Mouse (Mus musculus) forebrain, embryonic 11.5 days (tissue): ENCODE measurements around the gene Afg1l. TPM values are rescaled to one million over a fixed set of nuclear protein-coding genes. Genes with fewer than 3 reads are reported as not detected.

Source experiments
- ATAC-seq: fragments of 200-750 bp; cut with Nextera tagmentation; replicated peaks from 2 replicates; pipeline ENCODE4 v1.8.0; 2017; ENCODE audit warnings: moderate TSS enrichment; ENCODE audit not compliant: low FRiP score
- DNase-seq: peaks from one replicate; pipeline ENCODE4 v3.0.0-alpha.2; 2017; ENCODE audit warnings: low spot score
- H3K27ac ChIP-seq: fragments of 300-500 bp; sonication (generic); 2 replicates; pipeline ENCODE4 v1.5.1; 2014; ENCODE audit warnings: low read depth, low read length
- H3K27me3 ChIP-seq: fragments of 300-500 bp; sonication (generic); 2 replicates; pipeline ENCODE4 v1.6.1; 2014; ENCODE audit warnings: mild to moderate bottlenecking, low read length, mixed read lengths; ENCODE audit not compliant: control insufficient read depth, insufficient read depth
- H3K36me3 ChIP-seq: fragments of 300-500 bp; sonication (generic); 2 replicates; pipeline ENCODE4 v1.6.1; 2014; ENCODE audit warnings: mild to moderate bottlenecking, low read length, moderate library complexity, mixed read lengths; ENCODE audit not compliant: control insufficient read depth, insufficient read depth
- H3K4me1 ChIP-seq: fragments of 300-500 bp; sonication (generic); replicated peaks from 2 replicates; pipeline ENCODE4 v1.6.1; 2014; ENCODE audit warnings: low read length, mixed read lengths; ENCODE audit not compliant: control insufficient read depth, insufficient read depth
- H3K4me2 ChIP-seq: fragments of 300-500 bp; sonication (generic); 2 replicates; pipeline ENCODE4 v1.6.1; 2014; ENCODE audit warnings: low read depth, mild to moderate bottlenecking, low read length, moderate library complexity, mixed read lengths; ENCODE audit not compliant: severe bottlenecking
- H3K4me3 ChIP-seq: fragments of 300-500 bp; sonication (generic); 2 replicates; pipeline ENCODE4 v1.5.1; 2014; ENCODE audit warnings: low read depth, low read length
- H3K9ac ChIP-seq: fragments of 300-500 bp; sonication (generic); 2 replicates; pipeline ENCODE4 v1.6.1; 2014; ENCODE audit warnings: low read length
- H3K9me3 ChIP-seq: fragments of 300-500 bp; sonication (generic); 2 replicates; pipeline ENCODE4 v1.6.1; 2016; ENCODE audit warnings: low read length, mixed read lengths; ENCODE audit not compliant: control insufficient read depth
- WGBS: fragments of 180-500 bp; shearing (Covaris S2); extraction: QIAGEN DNeasy Blood & Tissue Kit; methylation state at CpG from one replicate; pipeline ENCODE4 v1.1.7; 2014; 5-methylcytosine and 5-hydroxymethylcytosine counted together
- polyA plus RNA-seq: library from polyadenylated mRNA; unstranded; fragments of >200 nt; fragmentation: Nextera tagmentation; extraction: Ambion mirVana; gene quantifications from 2 replicates; pipeline ENCODE4 v1.2.1, GENCODE M21; 2014

The Afg1l gene
- polyA plus RNA-seq: 3.8 and 3.9 TPM in 2 replicates

DNA sequence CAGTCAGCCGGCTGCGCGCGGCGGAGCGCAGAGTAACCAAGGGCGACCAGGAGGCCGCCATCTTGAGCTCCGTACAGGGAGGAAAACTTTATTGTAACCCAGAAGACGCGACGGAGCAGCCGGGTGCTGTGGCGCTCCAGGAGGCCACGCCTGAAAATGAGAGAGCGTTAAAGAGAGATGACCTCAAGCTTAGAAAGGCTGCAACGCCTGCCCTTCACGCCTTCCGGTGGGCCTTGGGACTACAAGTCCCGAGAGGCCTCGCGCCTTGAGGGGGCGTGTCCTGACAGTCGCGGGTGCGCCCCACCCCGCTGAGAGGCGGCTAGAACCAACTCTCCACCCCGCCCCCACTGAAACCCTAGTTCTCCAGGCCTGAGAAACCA is at the start of gene Afg1l:
TSS of gene Afg1l (minus strand) at position 225 of the 380 bp plus-strand sequence.
- WGBS: under 1% methylated on average over 27 of the region's 29 CpGs
- Histone ChIP-seq H3K36me3 (no peaks in the 10 kb centered on the region), H3K27ac (peak within 1 kb of the TSS; percentile 70; the same call in 1 of the 2 replicates), H3K4me2 (peak within 1 kb of the TSS; percentile 83), H3K27me3 (no peaks in the 10 kb centered on the region), H3K4me1 (no peaks in the 10 kb centered on the region; the same call in 1 of the 2 replicates), H3K9me3 (no peaks in the 10 kb centered on the region; the same call in 1 of the 2 replicates), H3K9ac (peak within 1 kb of the TSS; percentile 79), H3K4me3 (peak within 1 kb of the TSS; percentile 55)
- peak; percentile 93 for ATAC-seq
- DNase-seq: peak; percentile 93

DNA sequence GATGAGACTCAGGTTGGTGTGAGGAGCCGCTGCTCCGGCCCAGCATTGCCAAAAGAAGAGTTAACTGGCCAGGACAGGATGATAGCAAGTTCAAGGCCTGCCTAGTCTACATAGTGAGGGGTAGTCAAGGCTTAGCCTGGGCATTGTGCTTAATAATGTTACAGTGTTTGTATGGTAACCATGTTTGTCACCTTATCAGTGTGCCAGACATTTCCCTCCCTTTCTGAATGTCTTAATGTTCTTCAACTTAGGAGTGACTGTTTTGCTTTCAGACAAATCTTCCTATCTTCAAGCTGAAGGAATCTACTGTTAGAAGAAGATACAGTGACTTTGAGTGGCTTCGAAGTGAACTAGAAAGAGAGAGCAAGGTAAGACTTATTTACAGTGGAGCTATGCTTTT is 47.3 kb upstream of the Afg1l start:
- 94% methylated on average over 3 of the region's 3 CpGs for WGBS
- ATAC-seq (no peak), DNase-seq (no peak)
- Histone ChIP-seq H3K4me3 (no peak overlapping the region), H3K4me1 (peaks cover 13% of the 10 kb centered on the region), H3K27me3 (no peaks in the 10 kb centered on the region), H3K9me3 (no peaks in the 10 kb centered on the region), H3K36me3 (no peaks in the 10 kb centered on the region), H3K4me2 (no peak overlapping the region), H3K9ac (no peak overlapping the region), H3K27ac (no peak overlapping the region)

DNA sequence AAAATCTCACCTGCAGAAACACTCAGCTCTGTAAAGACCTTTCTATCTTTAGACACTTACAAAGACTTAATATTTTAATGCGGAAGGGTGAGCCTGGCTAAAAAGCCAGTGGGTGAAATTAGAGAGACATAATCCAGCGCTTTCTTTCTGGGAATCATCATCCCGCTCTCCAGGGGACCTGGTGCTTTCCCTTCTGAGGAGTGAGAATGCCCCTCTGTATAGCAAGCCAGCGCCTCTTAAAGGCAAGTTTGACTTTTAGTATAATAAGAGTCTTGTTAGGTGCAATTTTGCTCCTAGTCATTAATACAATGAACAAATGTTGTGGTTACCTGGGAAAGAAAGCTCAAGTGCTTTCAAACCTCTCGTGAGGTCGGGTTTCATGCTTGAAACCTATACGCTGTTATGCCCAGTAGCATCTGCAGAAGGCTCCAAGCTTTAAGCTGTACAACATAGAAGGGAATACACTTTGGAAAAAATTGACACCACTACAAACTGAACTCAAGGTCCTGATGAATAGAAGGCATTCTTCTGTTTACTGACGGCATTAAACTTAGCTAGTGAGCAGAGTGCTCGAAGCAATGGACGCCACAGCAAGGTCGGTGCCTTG is 45.3 kb upstream of the Afg1l start:
- ATAC-seq: no peak
- no peak overlapping the region for H3K27ac ChIP-seq
- H3K36me3 ChIP-seq: no peaks in the 10 kb centered on the region
- H3K4me1 ChIP-seq: peaks cover 13% of the 10 kb centered on the region
- 38% methylated on average over 11 of the region's 11 CpGs for WGBS
- H3K27me3 ChIP-seq: no peaks in the 10 kb centered on the region
- no peaks in the 10 kb centered on the region for H3K9me3 ChIP-seq
- H3K4me2 ChIP-seq: no peak overlapping the region
- no peak for DNase-seq
- H3K4me3 ChIP-seq: no peak overlapping the region
- no peak overlapping the region for H3K9ac ChIP-seq

DNA sequence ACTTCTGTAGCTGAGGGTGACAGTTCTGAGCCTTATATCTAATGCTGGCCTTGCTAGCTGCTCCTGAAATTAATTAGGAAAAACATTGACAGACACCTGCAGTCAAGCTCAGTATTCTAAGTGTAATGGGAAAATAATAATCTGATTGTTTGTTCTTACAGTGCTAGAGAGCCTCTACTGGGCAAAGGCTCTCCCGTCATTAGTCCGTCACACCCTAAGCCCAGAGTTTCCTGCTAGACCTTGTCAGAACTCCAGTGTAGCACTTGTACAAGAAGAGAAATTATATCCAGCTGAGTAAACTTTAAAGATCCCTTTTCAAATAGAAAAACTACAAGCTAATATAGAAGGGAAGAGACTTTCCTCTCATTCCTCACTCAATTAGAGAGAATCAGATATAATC is 44.5 kb upstream of the Afg1l start:
- 10% methylated on average over 2 of the region's 2 CpGs for WGBS
- ATAC-seq (no peak), DNase-seq (no peak)
- Histone ChIP-seq H3K4me3 (no peak overlapping the region), H3K36me3 (no peaks in the 10 kb centered on the region), H3K27ac (no peak overlapping the region), H3K4me2 (no peak overlapping the region), H3K27me3 (no peaks in the 10 kb centered on the region), H3K4me1 (peaks cover 13% of the 10 kb centered on the region), H3K9ac (no peak overlapping the region), H3K9me3 (no peaks in the 10 kb centered on the region)

DNA sequence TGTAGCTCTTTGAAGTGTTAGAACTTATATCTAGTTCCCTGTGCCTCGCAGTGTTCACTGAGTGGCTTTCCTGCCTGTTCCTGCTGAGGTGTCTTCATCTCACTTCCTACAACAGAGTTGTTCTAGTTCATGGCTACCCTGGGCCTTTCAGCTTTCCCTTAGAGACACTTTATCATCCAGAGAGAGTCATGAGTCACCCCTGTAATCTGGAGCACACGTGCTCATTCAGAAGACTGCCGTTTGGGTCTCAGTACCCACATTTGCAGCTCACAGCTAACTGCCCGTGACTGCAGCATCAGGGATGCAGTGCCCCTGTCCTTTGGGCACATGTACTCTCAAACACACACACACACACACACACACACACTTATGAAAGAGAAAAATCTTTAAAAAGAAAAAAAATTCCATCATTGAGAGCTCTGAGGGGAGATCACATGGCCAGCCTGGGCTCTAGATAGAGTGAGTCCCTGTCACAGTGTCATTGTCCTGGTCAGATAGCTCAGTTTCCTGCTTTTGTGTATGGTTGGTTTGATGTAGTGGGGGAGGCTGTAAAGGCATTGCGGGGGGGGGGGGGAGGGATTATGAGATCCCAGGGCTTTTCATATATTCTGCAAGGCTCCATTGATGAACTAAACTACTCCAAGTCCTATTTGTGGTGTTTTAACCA is 43.1 kb upstream of the Afg1l start:
- Histone ChIP-seq H3K4me1 (peaks cover 13% of the 10 kb centered on the region), H3K27me3 (no peaks in the 10 kb centered on the region), H3K4me3 (no peak overlapping the region), H3K36me3 (no peaks in the 10 kb centered on the region), H3K27ac (no peak overlapping the region), H3K4me2 (no peak overlapping the region), H3K9me3 (no peaks in the 10 kb centered on the region), H3K9ac (no peak overlapping the region)
- ATAC-seq (no peak), DNase-seq (no peak)
- WGBS: 75% methylated on average over 5 of the region's 5 CpGs

DNA sequence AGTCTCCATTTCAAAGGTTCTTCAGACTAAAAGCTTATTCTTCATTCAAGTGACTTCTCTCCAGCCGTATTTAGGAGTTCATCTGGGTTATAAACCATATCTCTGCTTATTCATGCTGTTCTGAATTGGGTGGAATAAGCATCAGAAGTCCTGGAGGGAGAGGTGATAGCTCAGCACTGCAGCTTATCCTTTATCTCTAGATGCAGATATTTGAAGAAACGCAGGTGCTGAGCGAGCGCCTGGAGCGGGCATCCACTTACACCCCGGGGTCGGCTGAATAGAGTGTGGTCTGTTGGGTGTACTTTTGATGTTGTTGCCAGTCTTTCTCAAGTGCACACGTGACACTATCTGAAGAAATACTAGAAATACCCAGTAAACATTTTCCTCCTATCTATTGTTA is 40.0 kb upstream of the Afg1l start:
- Histone ChIP-seq H3K4me3 (no peak overlapping the region), H3K4me2 (no peak overlapping the region), H3K27me3 (no peaks in the 10 kb centered on the region), H3K36me3 (no peaks in the 10 kb centered on the region), H3K27ac (no peak overlapping the region), H3K4me1 (peaks cover 6% of the 10 kb centered on the region; the same call in 1 of the 2 replicates), H3K9me3 (no peaks in the 10 kb centered on the region), H3K9ac (no peak overlapping the region)
- 90% methylated on average over 8 of the region's 8 CpGs for WGBS
- no peak for DNase-seq
- no peak for ATAC-seq

DNA sequence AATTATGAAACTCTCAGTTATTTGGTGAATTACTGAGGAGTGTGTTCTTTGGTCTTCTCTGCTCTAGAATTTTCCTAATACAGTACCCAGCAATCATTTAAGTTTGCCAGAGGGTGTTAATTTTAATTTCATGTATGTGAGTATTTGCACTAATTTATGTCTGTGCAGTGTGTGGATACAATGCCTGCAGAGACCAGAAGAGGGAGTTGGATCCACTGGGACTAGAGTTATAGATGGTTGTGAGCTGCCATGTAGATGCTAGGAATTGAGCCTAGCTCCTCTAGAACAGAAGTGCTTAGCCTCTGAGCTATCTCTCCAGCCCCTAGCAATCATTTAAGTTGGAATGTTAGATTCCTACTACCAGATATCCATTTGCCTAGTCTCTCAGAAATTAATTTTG is 35.8 kb upstream of the Afg1l start:
- no peak for DNase-seq
- no peak overlapping the region for H3K9ac ChIP-seq
- no peaks in the 10 kb centered on the region for H3K36me3 ChIP-seq
- H3K4me2 ChIP-seq: no peak overlapping the region
- H3K4me3 ChIP-seq: no peak overlapping the region
- H3K27me3 ChIP-seq: no peaks in the 10 kb centered on the region
- ATAC-seq: no peak
- H3K9me3 ChIP-seq: no peaks in the 10 kb centered on the region
- H3K4me1 ChIP-seq: no peaks in the 10 kb centered on the region
- H3K27ac ChIP-seq: no peak overlapping the region

DNA sequence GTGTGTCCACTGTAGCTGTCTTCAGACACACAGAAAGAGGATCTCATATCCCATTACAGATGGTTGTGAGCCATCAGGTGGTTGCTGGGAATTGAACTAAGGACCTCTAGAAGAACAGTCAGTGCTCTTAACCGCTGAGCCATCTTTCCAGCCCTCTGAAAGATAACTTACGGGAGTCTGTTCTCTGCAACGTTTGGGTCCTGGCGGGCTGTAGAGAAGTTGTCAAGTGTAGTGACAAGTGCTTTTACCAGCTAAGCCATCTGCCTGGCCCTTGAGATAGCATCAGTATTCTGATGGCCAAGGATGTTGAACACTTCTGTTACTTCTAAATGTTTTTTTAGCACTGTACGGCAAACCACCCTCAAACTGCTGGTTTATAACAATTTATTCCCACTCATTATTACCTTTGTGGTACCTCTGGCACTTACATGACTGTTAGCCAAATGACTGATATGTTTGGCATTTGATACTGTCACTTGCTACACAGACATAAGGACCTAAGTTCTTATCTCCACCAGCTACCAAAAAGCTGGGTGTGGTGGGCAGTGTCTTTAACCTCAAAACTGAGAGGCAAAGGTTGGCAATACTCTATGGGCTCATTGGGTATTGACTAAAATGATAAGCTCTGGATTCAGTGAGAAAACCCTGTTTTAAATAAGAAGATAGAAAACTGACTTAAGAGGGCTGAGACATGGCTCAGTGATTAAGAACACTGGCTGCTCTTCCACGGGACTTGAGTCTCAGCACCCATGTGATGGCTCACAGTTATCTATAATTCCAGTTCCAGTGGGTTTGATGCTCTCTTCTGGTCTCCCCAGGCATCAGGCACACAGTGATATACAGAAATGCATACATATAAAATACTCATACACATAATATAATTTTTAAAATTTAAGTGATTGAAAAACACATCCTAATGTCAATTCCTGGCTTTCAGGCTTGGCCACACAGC is 33.1 kb upstream of the Afg1l start:
- Histone ChIP-seq H3K4me3 (no peak overlapping the region), H3K9me3 (no peaks in the 10 kb centered on the region), H3K36me3 (no peaks in the 10 kb centered on the region), H3K27me3 (no peaks in the 10 kb centered on the region), H3K4me2 (no peak overlapping the region), H3K27ac (no peak overlapping the region), H3K9ac (no peak overlapping the region), H3K4me1 (no peaks in the 10 kb centered on the region)
- DNase-seq: no peak
- ATAC-seq: no peak
- WGBS: 92% methylated on average over 6 of the region's 6 CpGs
